Mouse (Mus musculus): ENCODE data around the gene Tm4sf1.

- no peak for TF ChIP-seq GATA1 (IDR thresholded peaks at IDR 0.05; ENCODE audit: borderline replicate concordance, low read length)
- TF ChIP-seq FLI1 (IDR thresholded peaks at IDR 0.05; ENCODE audit: low read length): no peak
Measured at GRCm38 (mm10) chr3:57343837-57344607, 42.2 kb upstream of the Tm4sf1 start.
